Mouse (Mus musculus): ENCODE results near the gene Cd300ld4.

Cd300ld4 gene

GRCm38 (mm10) chr11:114981866-114982265, 44.9 kb downstream of the Cd300ld4 start:
- in situ Hi-C loops (cut with MboI; ENCODE audit: unreplicated experiment in 2 of 2) = no loop called here

GRCm38 (mm10) chr11:114972726-114973125, 54.1 kb downstream of the Cd300ld4 start:
- in situ Hi-C loops (cut with MboI; ENCODE audit: unreplicated experiment in 2 of 2) = no loop called here

Measured in v-Abl transformed pro-B cells (cell line).